Mouse (Mus musculus) liver, embryonic 14.5 days (tissue): Measurements from ENCODE around the gene BC048507.

Experiments
- CTCF ChIP-seq: IDR thresholded peaks from 2 replicates; pipeline ENCODE4 v1.5.1; 2016; ENCODE audit warnings: antibody characterized with exemption, low read depth, control low read depth
- EP300 ChIP-seq: IDR thresholded peaks from 2 replicates; pipeline ENCODE4 v1.6.1; 2016; ENCODE audit warnings: antibody characterized with exemption, low read depth

GRCm38 (mm10) chr13:67830911-67831336, 32.2 kb upstream of the BC048507 start, which contains the start of gene Gm10037:
- TF ChIP-seq EP300 (no peak), CTCF (no peak)
